Comparison of ENCODE assay signal across 19 mouse cellular contexts in genomic region chr5:137012401-137012950, GRCm38 (mm10). TPM values are rescaled to one million over a fixed set of nuclear protein-coding genes. Genes with fewer than 3 reads are reported as not detected.
DNase-seq lines count a peak whose midpoint lies in the region.
"Had no signal": no experiment of that assay in that cellular context is flagged by ENCODE, and none has a peak within 500 bp of the region (broad histone marks: within the 10 kb centered on the region; RNA-seq: fewer than 3 reads in every experiment).

No protein-coding gene starts in this region.

- peak; percentile 77 for DNase-seq in adrenal gland, adult 2 months
- DNase-seq in adrenal gland, postnatal 4 days (ENCODE audit: low spot score in 2 of 2): no peak
- DNase-seq in adrenal gland, adult 8-10 months: peak; percentile 66
- DNase-seq in brain, adult 2 months (ENCODE audit: low read depth, low spot score): peak; percentile 36
- DNase-seq in kidney, postnatal 4 days: no peak
- DNase-seq in left cerebral cortex, postnatal 25 days (ENCODE audit: low spot score in 2 of 2): no peak
- DNase-seq in cerebellum, adult 9-11 months: no peak
- DNase-seq: cerebellum, adult 8-10 months; cerebellum, postnatal 25 days; forebrain, postnatal 0 days; gastrocnemius, adult 2 months; gastrocnemius, postnatal 25 days; kidney, adult 2 months had no signal

- intact Hi-C loops in left cerebral cortex, postnatal 25 days (cut with DNase I): no loop called here

RNA-seq across cellular contexts. Expression of gene Vgf, which starts 13.7 kb away (rescaled TPM):
- 10 to 100 TPM; 10.1 to 51.2 TPM for total RNA-seq in adrenal gland, adult 2 months (2021)
- 5.3 and 7.0 TPM in 2 replicates for polyA plus RNA-seq in adrenal gland, adult 2 months (2012; rRNA removed)
- total RNA-seq in adrenal gland, postnatal 4 days (2021): 10 to 100 TPM; 15.3 to 17.2 TPM
- total RNA-seq in adrenal gland, adult 8-10 months (2022): 10 to 100 TPM in 2 of 4 experiments, 1 to 10 TPM in 2; 4.4 to 20.9 (median 9.9) TPM
- 100 to 1,000 TPM; 392 to 396 TPM for total RNA-seq in left cerebral cortex, postnatal 25 days (2021)
- total RNA-seq: gastrocnemius, adult 2 months; gastrocnemius, postnatal 25 days; granulocyte monocyte progenitor cell, adult 5-6 weeks; heart, adult 8-10 months; heart, postnatal 25 days had no signal
- polyA plus RNA-seq: activated CD4-positive, CD25-positive, alpha-beta regulatory T cell, adult 4 months; heart, embryonic 12.5 days; heart, embryonic 16.5 days had no signal

RNA-seq across cellular contexts. Expression of gene Znhit1, which starts 24.7 kb away (rescaled TPM):
- 100 to 1,000 TPM; 102 to 109 TPM for total RNA-seq in adrenal gland, adult 2 months (2021)
- 151 and 155 TPM in 2 replicates for polyA plus RNA-seq in adrenal gland, adult 2 months (2012; rRNA removed)
- total RNA-seq in adrenal gland, postnatal 4 days (2021): 10 to 100 TPM; 57.4 to 60.6 TPM
- 10 to 100 TPM; 77.8 to 96.8 (median 83.5) TPM for total RNA-seq in adrenal gland, adult 8-10 months (2022)
- 10 to 100 TPM; 86.2 to 88.5 TPM for total RNA-seq in left cerebral cortex, postnatal 25 days (2021)

RNA-seq across cellular contexts. Expression of gene Plod3, which starts 25.7 kb away (rescaled TPM):
- 10 to 100 TPM; 68.5 to 74.3 TPM for total RNA-seq in adrenal gland, adult 2 months (2021)
- 75.6 and 86.3 TPM in 2 replicates for polyA plus RNA-seq in adrenal gland, adult 2 months (2012; rRNA removed)
- total RNA-seq in adrenal gland, postnatal 4 days (2021): 10 to 100 TPM; 60.4 to 64.7 TPM
- 10 to 100 TPM; 68.6 to 74.5 (median 72.1) TPM for total RNA-seq in adrenal gland, adult 8-10 months (2022)
- total RNA-seq in left cerebral cortex, postnatal 25 days (2021): 10 to 100 TPM; 33.7 to 38.5 TPM

RNA-seq across cellular contexts. Expression of gene Ap1s1, which starts 33.5 kb away (rescaled TPM):
- total RNA-seq in adrenal gland, adult 2 months (2021): 100 to 1,000 TPM in 1 of 2 experiments, 10 to 100 TPM in 1; 75.4 to 114 TPM
- polyA plus RNA-seq in adrenal gland, adult 2 months (2012; rRNA removed): 46.5 and 56.7 TPM in 2 replicates
- total RNA-seq in adrenal gland, postnatal 4 days (2021): 100 to 1,000 TPM; 121 to 124 TPM
- 100 to 1,000 TPM; 104 to 120 (median 106) TPM for total RNA-seq in adrenal gland, adult 8-10 months (2022)
- total RNA-seq in left cerebral cortex, postnatal 25 days (2021): 100 to 1,000 TPM; 304 to 317 TPM

RNA-seq across cellular contexts. Expression of gene Cldn15, which starts 46.1 kb away (rescaled TPM):
- 10 to 100 TPM; 11.2 to 18.8 TPM for total RNA-seq in adrenal gland, adult 2 months (2021)
- polyA plus RNA-seq in adrenal gland, adult 2 months (2012; rRNA removed): 19.7 and 20.2 TPM in 2 replicates
- total RNA-seq in adrenal gland, postnatal 4 days (2021): 10 to 100 TPM; 11.1 to 13.4 TPM
- 10 to 100 TPM in 3 of 4 experiments, 1 to 10 TPM in 1; 9.5 to 13.7 (median 12.1) TPM for total RNA-seq in adrenal gland, adult 8-10 months (2022)
- total RNA-seq in left cerebral cortex, postnatal 25 days (2021): not detected
- polyA plus RNA-seq: activated CD4-positive, CD25-positive, alpha-beta regulatory T cell, adult 4 months had no signal

Comparison
In these comparisons a context has a peak if more than half of its experiments do, and no peak if none do; other contexts are left out.
1. DNase-seq: peak in adrenal gland, adult 2 months (single experiment), adrenal gland, adult 8-10 months (single experiment) and brain, adult 2 months (single experiment); none in adrenal gland, postnatal 4 days (0 of 2), kidney, postnatal 4 days (0 of 2), left cerebral cortex, postnatal 25 days (0 of 2) and cerebellum, adult 9-11 months (single experiment).
2. RNA of gene Vgf, which starts 13.7 kb away (total RNA-seq): 392 to 396 TPM in left cerebral cortex, postnatal 25 days; 10.1 to 51.2 TPM in adrenal gland, adult 2 months, 15.3 to 17.2 TPM in adrenal gland, postnatal 4 days and 4.4 to 20.9 TPM in adrenal gland, adult 8-10 months; every median in the first group is over 4 times any median in the second.